Mouse (Mus musculus) ES-Bruce4 (cell line): Measurements from ENCODE around the gene Trip12.

ENCODE experiments used
- CTCF ChIP-seq: IDR thresholded peaks from one replicate; pipeline ENCODE4 v1.8.1; 2011; ENCODE audit warnings: low read depth, low read length
- EP300 ChIP-seq: IDR thresholded peaks from 2 replicates; pipeline ENCODE4 v1.6.1; 2011; ENCODE audit warnings: low read depth, low read length; ENCODE audit not compliant: insufficient read depth
- POLR2A ChIP-seq: IDR thresholded peaks from one replicate; pipeline ENCODE4 v1.8.1; 2011; ENCODE audit warnings: low read length; ENCODE audit not compliant: insufficient read depth

DNA sequence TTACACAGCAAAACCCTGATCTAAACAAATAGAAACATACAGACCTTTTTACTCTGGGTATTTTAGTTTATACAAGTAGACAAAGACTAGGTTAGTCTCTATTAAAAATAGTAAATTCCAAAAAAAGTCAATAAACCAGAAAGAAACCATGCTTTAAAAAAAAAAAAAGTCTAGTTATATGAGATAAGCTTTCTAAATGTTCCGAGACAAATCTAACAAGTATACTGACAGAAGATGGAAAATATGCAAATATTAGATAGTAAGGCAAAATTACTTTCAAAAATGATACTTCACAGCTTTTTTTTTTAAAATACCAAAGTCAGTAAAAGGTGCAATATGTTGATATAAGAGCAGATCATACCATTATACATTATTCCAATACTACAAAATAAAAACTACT lies 22.7 kb downstream of the Trip12 start:
- TF ChIP-seq EP300 (no peak), POLR2A (no peak), CTCF (no peak)
